Mouse (Mus musculus) kidney, postnatal 25 days (tissue): Measurements from ENCODE around the gene Dusp19.

ENCODE experiments used
- DNase-seq, 2 experiments: peaks; one replicate each; pipeline ENCODE4 v3.0.0; 2021; ENCODE audit warnings: mixed read lengths in 2 of 2

Gene Dusp19

DNA sequence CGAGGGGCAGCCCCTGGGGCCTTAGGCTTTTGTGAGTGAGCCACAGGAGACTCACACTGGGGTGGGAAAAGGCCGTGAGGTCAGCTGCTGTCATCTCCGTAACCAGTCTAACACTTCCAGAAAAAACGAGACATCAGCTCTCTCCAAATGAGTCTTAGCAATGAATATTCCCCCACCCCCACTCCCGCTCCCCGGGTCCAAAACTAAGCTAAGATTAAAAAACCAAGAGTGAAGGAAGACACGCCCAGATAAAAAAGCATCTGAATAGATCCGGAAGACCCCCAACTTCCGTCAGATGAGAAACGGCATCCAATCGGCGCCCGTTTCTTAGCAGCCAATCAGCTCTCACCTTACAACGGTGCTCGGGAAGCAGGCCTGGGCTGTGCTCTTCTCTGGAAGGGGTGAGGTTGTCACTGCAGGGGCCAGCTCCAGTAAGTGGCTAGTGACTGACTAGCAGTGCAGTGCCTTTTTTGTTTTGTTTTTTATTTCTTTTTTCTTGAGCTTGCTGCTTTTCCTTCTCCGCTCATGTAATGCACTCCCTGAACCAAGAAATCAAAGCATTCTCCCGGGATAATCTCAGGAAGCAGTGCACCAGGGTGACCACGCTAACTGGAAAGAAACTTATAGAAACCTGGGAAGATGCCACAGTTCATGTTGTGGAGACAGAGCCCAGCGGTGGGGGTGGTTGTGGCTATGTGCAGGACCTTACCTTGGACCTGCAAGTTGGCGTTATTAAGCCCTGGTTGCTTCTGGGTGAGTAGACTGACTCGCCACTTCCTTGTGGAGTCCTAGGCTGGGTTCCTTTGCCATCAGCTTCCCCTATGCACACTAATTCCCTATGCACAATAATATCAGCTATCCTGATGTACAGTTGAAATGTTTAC, at the start of gene Dusp19, which contains the start of gene Nup35:
Gene Dusp19, plus strand, starts transcription at position 192 of the 884 bp plus-strand sequence.
Gene Nup35, plus strand, starts transcription at position 383 of the 884 bp plus-strand sequence.
- DNase-seq: peak; percentile 96

DNA sequence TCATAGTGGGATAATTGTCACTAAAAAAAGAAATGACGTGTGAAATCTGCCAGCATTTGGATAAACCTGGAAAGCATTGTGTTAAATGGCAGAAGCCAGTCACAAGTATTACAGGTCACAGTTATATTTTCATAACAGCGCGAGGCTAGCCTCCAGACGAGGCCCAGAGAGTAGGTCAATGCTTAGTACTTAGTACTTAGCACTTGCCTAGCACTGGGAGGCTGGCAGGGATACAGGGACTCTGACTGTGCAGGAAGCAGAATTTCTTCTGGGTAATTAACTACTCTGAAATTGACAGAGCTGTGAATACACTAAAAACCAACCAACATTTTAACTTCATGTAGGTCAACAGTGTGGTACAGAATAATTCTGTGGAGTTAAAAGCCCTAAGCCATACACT, 49.4 kb upstream of the Dusp19 start:
- DNase-seq: no peak

DNA sequence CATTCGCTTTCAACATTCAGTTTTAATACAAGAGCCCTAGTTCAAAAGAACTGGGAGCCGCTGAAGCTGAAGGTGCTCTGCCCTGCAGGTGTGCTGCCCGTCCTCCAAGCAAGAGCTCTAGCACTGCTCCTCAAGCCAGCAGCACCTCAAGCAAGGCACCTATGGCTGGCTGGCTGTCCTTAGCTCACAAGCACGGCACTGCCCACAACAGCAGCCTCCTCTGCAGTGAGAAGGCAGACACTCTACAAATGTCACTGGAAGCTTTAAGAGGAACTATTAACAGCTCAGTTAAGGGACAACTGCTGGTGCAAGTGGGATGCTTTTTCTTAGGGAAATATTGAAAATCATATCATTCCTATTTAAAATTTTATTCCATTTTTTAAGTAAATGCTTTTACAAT, 46.2 kb upstream of the Dusp19 start:
- DNase-seq: peak in 1 of 2 experiments; percentile 41

DNA sequence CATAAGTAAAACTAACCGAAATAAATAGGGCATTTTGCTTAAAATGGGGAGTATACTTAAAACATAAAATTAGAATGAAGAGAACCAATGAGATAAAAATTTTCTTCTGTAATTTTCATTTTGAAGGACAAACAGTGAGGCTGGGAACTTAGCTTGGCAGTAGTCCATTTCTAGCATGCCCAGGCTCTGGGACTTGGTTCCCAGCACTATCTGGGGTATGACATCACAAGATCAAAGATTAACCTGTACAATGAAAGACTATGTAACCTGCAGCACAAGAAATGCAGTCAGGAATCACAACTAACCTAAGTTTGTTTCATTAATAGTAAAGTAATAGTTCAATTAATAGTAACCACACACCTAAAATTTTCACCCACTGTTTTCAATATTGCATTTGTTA, 39.6 kb upstream of the Dusp19 start:
- peak in 1 of 2 experiments; percentile 32 for DNase-seq

DNA sequence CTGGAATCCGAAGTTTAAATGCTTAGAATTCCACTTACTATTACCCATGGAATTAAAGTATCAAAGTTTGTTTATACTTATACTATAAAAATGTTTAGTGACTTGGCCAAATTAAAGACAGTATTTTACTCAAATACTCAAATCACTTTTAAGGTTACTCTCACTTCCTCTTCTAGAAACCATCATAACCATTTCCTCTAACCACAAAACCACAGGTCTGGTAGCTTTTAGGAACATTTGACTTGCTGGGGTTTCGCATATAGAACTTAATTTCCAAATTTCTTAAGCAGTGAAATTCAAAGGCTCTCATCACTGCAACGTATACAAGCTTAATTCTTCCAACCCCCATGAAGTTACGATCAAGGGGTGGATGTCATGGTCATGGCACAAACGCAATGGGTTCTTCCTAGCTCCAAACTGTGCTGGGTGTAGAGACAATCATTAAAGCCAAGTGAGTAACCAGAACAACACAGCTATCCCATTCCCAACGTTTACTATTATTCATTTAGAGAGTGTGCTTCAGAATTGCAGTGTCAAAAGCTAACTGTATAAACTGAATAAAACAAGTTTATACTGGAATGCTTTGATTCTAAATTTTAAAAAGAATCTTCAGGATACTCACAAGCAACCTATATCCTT, 37.5 kb upstream of the Dusp19 start:
- DNase-seq: no peak

DNA sequence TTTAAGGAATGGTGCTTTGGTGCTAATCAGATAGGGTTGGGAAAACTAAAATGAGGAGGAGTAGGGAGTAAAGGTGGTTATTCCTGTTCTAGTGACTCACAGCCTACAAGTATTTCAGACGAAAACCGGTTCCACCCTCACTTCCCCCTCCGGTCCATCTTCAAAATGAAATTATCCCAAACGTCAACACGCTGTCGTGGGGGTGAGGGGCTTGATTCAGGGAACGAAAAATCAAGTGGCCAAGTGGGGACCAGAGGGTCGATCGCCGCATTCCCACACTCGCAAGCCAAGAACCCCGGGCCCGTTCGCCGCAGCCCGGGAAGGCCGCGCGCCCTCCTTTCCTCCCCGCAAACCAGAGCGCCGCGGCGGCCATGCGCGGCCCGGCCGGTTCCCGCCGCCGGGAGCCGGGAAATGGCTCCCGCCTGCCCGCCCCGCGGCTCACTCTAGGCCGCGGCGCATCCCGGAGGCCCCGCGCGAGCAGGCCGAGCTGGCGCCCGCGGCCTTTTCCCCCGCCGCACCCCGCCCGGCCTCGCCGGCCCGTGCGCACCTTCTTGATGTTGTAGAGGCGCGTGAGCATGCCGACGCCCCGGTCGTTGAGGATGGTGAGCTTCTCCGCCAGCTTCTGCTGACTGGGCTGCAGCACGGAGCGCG, 36.4 kb upstream of the Dusp19 start:
- DNase-seq: peak in 1 of 2 experiments; percentile 29

DNA sequence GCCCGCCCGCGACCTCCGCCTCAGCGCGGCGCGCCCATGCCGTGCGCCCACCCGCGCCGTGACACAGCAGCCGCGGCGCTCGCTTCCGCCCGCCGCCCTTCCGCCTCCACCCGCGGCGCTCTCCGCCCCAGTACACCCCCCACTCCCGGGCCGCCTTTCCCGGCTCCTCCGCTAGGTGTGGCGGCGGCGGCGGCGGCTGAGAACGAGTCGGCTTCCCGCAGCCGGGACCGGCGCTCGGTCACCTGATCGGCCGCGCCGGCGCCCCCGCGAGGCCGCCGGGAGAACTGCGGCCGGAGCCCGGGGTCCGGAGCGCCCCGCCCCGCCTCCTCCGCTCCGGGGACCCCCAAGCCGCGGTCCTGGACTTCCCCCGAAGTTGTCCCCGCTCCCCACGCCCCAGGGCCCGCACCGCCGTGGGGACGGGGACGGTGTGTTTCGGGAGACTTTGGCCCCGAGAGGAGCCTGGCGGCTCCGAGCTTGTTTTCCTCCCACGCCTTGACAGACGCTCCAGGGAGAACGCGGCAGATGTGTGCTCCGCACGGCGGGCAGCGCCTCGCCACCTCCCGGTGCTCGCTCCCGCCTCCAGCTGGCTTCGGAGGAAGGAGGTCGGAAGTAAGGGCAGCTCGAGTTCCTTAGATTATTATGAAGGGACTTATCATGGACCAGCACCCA, 35.7 kb upstream of the Dusp19 start, which contains the start of gene Nckap1:
Gene Nckap1, minus strand, starts transcription at position 338 of the 669 bp plus-strand sequence.
- peak; percentile 88 to 94 for DNase-seq

DNA sequence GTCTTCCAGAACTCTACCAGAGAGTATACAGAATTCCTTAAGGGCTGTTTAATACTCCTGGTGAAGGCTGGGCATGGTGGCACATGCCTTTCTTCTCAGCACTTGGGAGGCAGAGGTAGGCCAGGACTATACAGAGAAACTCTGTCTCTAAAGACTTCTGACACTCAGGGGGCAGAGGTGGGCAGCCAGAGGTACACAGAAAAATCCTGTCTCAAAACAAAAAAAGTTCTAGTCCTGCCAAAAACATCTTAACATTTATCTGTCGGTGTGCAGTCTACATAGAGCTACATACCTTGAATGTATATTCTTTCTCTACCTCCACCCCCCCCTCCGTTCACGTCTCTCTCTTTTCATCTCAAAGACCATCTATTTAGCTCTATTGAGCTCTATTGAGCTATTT, 34.5 kb upstream of the Dusp19 start:
- no peak for DNase-seq

DNA sequence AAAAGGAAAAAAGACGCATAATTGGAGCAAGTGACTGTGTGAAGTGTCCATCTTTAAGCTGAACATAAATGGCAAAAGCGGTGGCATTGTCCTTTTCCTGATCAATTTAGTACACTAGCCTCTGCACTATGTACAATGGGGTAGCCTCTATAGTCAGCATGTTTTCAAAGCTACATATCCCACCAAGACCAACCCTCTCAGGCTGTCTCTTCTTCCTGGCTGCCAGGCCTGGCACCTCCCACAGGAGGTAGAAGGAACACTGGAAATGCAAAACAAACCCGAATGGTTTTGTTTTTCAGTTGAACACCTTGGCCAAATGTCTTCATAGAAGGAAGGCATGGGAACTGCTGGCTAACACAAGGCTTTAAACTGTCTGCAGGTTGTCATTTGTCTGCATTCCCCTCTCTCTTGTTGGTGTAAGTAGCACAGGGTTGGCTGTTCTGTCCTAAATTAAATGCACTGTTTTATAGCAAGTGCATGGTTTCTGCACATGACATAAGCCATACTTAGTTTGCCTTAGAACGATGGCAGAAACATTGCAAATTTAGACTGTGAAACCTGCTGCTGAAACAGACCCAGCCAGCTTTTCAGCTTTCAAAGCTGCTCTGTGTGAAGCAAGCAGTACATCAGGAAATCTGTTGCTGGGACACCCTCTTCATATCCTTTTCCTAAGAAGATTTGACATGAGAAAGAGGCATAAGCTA, 22.5 kb upstream of the Dusp19 start:
- DNase-seq: no peak

DNA sequence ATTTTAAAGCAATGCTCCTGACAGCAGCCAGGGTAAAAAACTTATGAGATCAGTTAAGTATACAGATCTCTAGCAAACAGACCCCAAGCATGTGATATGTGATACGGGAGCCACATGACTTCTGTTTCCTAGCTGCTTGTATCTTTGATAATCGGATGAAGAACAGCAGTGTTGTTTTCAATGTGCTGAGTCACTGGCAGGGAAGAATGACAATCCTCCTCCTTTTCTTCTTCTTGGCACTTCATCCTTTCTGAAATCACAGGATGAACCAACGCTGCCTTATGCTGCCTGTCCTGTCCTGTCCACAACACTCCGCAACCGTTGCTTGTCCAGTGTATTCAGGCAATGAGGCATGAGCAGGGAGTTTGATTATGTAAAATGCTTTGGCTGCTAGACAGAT, 19.9 kb upstream of the Dusp19 start:
- no peak for DNase-seq

DNA sequence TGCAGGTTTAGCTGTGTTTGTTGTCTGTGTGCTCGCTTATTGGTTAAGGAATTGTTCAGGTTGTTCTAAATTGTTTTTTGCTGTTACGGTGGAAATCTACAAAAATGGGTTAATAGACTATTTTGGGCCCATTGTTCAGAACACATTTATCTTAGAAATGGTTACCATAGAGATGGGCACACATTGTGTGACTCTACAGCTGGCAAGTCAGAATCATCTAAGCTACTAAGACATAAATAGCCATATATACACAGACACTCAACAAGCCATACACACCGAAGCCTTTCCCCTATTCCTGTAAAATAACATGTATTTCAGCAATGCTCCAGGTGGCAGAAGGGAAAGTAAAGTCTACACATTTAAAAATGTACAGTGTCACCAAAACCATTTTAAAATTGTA, 17.0 kb upstream of the Dusp19 start:
- DNase-seq: no peak

DNA sequence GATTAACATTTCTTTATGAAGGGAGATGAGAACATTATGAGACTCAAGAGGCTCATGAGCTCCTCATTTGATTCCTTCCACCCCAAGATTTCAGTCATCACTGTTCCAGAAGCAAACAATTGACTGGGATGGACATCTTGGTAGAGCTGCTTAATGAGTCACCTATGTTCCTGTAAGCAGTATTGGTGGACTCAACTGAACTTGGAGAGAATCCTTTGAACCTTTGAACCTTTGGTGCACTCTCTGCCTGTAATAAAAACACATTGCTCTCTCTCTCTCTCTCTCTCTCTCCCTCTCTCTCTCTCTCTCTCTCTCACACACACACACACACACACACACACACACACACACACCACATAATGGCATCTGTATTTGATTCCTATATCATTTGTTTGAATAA, 16.2 kb upstream of the Dusp19 start:
- no peak for DNase-seq

DNA sequence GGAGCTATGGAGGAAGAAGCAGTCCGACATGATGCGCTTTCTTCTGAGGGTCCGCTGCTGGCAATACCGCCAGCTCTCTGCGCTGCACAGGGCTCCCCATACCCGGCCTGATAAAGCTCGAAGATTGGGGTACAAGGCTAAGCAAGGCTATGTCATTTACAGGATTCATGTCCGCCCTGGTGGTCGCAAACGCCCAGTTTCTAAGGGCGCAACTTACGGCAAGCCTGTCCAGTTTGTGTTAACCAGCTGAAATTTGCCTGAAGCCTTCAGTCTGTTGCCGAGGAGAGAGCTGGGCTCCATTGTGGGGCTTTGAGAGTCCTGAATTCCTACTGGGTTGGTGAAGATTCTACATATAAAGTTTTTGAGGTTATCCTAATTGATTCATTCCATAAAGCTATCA, 14.1 kb upstream of the Dusp19 start:
- DNase-seq: no peak

DNA sequence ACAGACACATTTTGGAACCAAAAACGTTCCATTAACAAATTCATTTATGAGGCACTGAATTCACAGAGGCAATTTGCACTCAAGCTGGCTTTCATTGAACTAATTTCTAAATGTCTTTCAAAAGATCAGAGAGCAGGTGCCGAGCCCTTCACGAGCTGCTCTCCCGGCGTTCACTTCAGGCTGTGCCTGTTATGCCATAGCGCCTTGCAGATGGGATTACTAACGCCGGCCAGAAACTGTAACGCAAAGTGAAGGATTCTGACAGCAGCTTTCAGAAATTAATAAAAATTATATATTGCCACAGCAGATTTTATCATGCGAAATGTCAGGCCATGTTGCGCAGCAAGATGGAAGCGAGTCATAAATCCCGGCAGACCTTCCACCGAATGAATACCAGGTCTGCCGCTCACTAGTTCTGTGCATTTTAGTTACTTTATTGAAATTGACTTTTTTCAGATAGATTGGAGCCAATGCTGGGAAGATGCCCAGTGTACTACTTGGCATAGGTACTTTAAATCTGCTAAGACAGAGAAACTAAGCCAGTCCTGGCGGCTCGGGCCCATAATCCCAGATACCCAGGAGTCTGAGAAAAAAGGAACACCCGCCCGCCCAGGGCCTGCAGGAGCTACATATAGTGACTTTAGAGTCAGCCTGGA, 12.9 kb upstream of the Dusp19 start:
- DNase-seq: no peak

DNA sequence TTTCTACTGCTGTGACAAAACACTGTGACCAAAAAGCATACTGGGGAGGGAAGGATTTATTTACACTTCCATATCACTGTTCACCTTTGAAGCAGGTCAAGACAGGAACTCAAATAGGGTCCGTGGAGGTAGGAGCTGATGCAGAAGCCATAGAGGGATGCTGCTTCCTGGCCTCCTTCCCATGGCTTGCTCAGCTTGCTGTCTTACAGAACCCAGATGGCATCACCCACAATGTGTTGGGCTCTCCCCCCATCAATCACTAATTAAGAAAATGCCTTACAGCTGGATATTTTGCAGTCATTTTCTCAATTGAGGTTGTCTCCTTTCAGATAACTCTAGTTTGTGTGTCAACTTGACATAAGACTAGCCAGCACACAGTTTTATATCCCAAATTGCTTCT, 4.6 kb upstream of the Dusp19 start:
- DNase-seq: no peak

DNA sequence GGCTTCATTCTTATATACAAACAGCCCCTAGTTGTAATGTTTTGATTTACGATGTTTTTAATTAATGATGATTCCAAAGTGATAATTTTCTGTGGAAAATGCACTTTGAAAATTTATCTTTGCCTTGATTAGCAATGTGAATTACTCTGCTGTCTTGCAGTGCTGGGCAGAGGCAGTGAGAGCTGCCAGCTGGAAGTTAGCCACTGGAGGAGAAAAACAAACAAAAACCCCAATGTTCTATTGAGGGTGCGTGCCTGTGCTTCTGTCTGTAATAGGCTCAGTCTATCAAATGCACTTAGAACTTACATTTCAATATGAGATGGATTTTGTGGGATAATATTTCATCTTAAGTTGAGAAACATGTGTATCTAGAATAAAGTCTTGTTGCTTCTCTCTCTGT, 4.0 kb upstream of the Dusp19 start:
- no peak for DNase-seq

DNA sequence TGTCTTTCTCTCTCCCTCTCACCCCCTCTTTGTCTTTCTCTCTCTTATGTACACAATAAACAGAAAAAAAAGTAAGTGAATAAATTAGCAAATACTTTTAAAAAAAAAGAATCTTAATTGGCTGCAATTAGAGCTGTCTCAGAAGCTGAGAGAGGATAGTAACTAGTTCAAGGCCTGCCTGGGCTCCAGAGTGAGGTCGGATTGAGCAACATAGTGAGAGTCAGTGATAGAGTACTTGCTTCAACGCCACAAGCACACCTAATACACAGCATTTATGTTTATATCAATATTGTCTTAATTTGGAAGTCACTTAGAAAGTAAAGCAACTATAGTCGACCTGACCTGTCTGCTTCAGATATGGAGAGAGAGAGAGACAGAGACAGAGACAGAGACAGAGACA, 2.1 kb downstream of the Dusp19 start:
- DNase-seq: no peak

DNA sequence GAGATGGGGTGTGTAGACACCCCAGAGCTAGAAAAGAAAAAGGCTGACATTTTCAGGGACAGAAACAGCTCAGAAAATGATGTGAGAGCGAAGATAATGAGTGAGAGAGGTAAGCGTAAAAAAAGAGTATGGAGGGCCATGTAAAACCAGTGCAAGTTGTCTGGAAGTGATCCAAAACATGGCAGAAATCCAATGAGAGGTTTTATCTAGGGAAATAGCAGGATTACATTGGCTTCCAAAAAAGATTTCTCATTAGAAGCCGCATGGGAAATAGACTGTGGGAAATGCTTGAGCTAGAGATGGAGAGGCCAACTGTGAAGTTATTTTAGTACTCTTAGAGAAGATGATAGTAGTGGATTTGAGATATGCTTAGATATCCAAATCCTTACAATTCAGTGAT, 5.1 kb downstream of the Dusp19 start:
- no peak for DNase-seq

DNA sequence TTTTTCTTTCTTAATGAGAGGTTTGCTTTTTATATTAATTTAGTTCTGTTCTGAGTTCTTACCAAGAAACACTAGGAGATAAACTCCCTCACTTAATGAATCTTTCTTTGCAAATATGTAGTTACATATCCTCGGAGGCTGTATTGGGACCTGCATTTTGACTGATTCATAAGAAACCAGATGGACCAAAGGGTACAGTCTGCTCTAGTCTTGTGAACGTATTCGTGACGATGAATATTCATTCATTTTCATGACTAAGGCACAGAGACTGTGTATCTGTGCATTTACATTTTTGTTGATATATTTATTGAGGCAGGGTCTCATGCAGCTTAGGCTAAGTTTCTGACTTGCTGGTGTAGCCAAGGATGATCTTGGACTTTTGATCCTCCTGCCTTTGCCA, 7.7 kb downstream of the Dusp19 start:
- DNase-seq: no peak

DNA sequence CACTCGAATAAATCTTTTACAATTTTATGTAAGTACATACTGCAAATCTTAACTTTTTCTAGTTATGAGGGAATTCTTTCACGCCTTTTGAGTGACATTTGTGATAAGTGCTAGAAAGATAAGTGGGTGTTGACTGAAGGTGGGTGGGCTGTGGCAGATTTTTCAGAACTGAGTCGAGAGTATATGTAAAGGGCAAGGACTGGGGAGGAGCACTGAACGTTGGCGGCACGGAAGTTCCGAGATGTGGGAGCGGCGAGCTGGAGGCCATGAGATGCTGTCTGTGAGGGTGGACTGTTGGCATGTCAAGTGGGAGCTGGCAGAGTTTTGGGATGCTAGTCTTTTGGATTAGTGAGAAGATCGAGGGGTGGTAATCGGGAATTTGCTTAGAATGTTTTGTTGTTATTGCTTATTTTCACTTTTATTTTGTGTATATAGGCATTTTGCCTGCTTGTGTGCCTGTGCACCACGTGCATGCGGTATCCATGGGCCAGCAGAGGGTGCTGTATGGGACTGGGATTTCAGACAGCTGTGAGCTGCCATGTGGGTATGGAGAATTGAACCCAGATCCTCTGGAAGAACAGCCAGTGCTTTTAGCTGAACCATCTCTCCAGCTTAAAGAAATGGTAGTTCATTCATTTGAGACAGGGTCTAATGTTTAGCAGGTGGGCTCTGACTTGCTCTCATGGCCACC, 15.6 kb downstream of the Dusp19 start:
- no peak for DNase-seq
